Mouse (Mus musculus): Measurements from ENCODE around the gene Vps25. TPM values are rescaled to one million over a fixed set of nuclear protein-coding genes. Genes with fewer than 3 reads are reported as not detected.

Gene Vps25
- total RNA-seq, 2 experiments from 2014 or later, result 87.6 to 88.7 TPM

- no peak for DNase-seq
Observed at GRCm38 (mm10) chr11:101276319-101277070, 23.0 kb downstream of the Vps25 start.

GRCm38 (mm10) chr11:101277381-101278222 lies 24.1 kb downstream of the Vps25 start:
- peak; percentile 23 for DNase-seq

GRCm38 (mm10) chr11:101278223-101279192 lies 25.0 kb downstream of the Vps25 start, which contains the start of the genes Cntd1 and Coa3:
Gene Cntd1, plus strand, starts transcription at chr11:101279012.
Gene Coa3, minus strand, starts transcription at chr11:101279114.
- DNase-seq, result peak; percentile 85

- DNase-seq, result no peak
Observed at GRCm38 (mm10) chr11:101279193-101279569, 25.7 kb downstream of the Vps25 start.

GRCm38 (mm10) chr11:101280837-101281236 lies 27.3 kb downstream of the Vps25 start:
- no peak for DNase-seq

- DNase-seq, result no peak
Observed at GRCm38 (mm10) chr11:101282896-101283295, 29.4 kb downstream of the Vps25 start.

- DNase-seq, result no peak
Observed at GRCm38 (mm10) chr11:101283805-101284204, 30.3 kb downstream of the Vps25 start.

GRCm38 (mm10) chr11:101287306-101287705 lies 33.8 kb downstream of the Vps25 start:
- no peak for DNase-seq

GRCm38 (mm10) chr11:101291231-101291630 lies 37.7 kb downstream of the Vps25 start:
- no peak for DNase-seq

GRCm38 (mm10) chr11:101295191-101295590 lies 41.7 kb downstream of the Vps25 start:
- no peak for DNase-seq

GRCm38 (mm10) chr11:101300881-101301280 lies 47.4 kb downstream of the Vps25 start:
- peak; percentile 7 for DNase-seq

GRCm38 (mm10) chr11:101301299-101302003 lies 47.9 kb downstream of the Vps25 start:
- no peak for DNase-seq

- DNase-seq, result peak; percentile 99
Observed at GRCm38 (mm10) chr11:101302004-101302798, 48.7 kb downstream of the Vps25 start, which contains the start of gene Becn1. Gene Becn1, minus strand, starts transcription at chr11:101302286.

GRCm38 (mm10) chr11:101307744-101308143 lies 54.2 kb downstream of the Vps25 start:
- DNase-seq, result no peak

Other genes with a start within 250 kb of the Vps25 start
- gene Atp6v0a1, start 244.3 kb upstream of the Vps25 start, total RNA-seq (2021), result 100 to 1,000 TPM; 112 to 115 TPM
- 10 to 100 TPM in 1 of 2 experiments, 1 to 10 TPM in 1; 9.0 to 10.1 TPM for gene Naglu, start 183.7 kb upstream of the Vps25 start, total RNA-seq (2021)
- gene Hsd17b1, start 175.3 kb upstream of the Vps25 start, total RNA-seq (2021), result not detected
- 10 to 100 TPM; 15.4 to 16.2 TPM for gene Coasy, start 171.1 kb upstream of the Vps25 start, total RNA-seq (2021)
- 10 to 100 TPM; 17.5 to 17.7 TPM for gene Mlx, start 166.4 kb upstream of the Vps25 start, total RNA-seq (2021)
- 10 to 100 TPM; 11.7 to 13.6 TPM for gene Psmc3ip, start 158.3 kb upstream of the Vps25 start, total RNA-seq (2021)
- 10 to 100 TPM; 32.1 to 32.3 TPM for gene Retreg3, start 133.8 kb upstream of the Vps25 start, total RNA-seq (2021)
- gene Tubg1, start 133.8 kb upstream of the Vps25 start, total RNA-seq (2021), result 10 to 100 TPM; 53.5 to 53.7 TPM
- gene Tubg2, start 97.8 kb upstream of the Vps25 start, total RNA-seq (2021), result 1 to 10 TPM; 6.6 to 7.0 TPM
- 1 to 10 TPM; 1.5 to 1.6 TPM for gene Cntnap1, start 83.2 kb upstream of the Vps25 start, total RNA-seq (2021)
- 10 to 100 TPM; 23.1 to 27.3 TPM for gene Plekhh3, start 82.4 kb upstream of the Vps25 start, total RNA-seq (2021)
- gene Ccr10, start 78.3 kb upstream of the Vps25 start, total RNA-seq (2021), result not detected
- gene Ezh1, start 27.2 kb upstream of the Vps25 start, total RNA-seq (2021), result 10 to 100 TPM; 14.7 to 15.0 TPM
- 100 to 1,000 TPM; 122 to 134 TPM for gene Ramp2, start 7.7 kb upstream of the Vps25 start, total RNA-seq (2021)
- gene Wnk4, start 6.9 kb downstream of the Vps25 start, total RNA-seq (2021), result 1 to 10 TPM; 4.5 to 7.2 TPM
- gene Cntd1, start 25.3 kb downstream of the Vps25 start, total RNA-seq (2021), result under 1 TPM; 0.41 to 0.47 TPM
- 10 to 100 TPM; 86.3 to 90.1 TPM for gene Coa3, start 25.4 kb downstream of the Vps25 start, total RNA-seq (2021)
- gene Becn1, start 48.6 kb downstream of the Vps25 start, total RNA-seq (2021), result 100 to 1,000 TPM; 103 to 106 TPM
- gene Psme3, start 62.5 kb downstream of the Vps25 start, total RNA-seq (2021), result 100 to 1,000 TPM in 1 of 2 experiments, 10 to 100 TPM in 1; 88.7 to 103 TPM
- gene Aoc2, start 71.4 kb downstream of the Vps25 start, total RNA-seq (2021), result 1 to 10 TPM; 2.9 to 3.2 TPM
- gene Aoc3, start 76.9 kb downstream of the Vps25 start, total RNA-seq (2021), result 10 to 100 TPM; 29.5 to 31.3 TPM
- gene G6pc, start 113.9 kb downstream of the Vps25 start, total RNA-seq (2021), result not detected
- 10 to 100 TPM; 25.0 to 27.1 TPM for gene Aarsd1, start 163.9 kb downstream of the Vps25 start, total RNA-seq (2021)
- gene Gm27029, start 171.1 kb downstream of the Vps25 start, total RNA-seq (2021), result 1 to 10 TPM; 3.0 to 8.8 TPM
- 10 to 100 TPM in 1 of 2 experiments, 1 to 10 TPM in 1; 9.0 to 12.4 TPM for gene Rundc1, start 171.4 kb downstream of the Vps25 start, total RNA-seq (2021)
- 10 to 100 TPM; 50.6 to 52.8 TPM for gene Ptges3l, start 171.6 kb downstream of the Vps25 start, total RNA-seq (2021)
- gene Rpl27, start 188.6 kb downstream of the Vps25 start, total RNA-seq (2021), result 10 to 100 TPM; 69.0 to 72.5 TPM
- 10 to 100 TPM; 12.0 to 13.1 TPM for gene Ifi35, start 194.7 kb downstream of the Vps25 start, total RNA-seq (2021)
- 10 to 100 TPM; 11.5 to 11.7 TPM for gene Rnd2, start 211.3 kb downstream of the Vps25 start, total RNA-seq (2021)
- 10 to 100 TPM; 59.5 to 60.4 TPM for gene Vat1, start 212.5 kb downstream of the Vps25 start, total RNA-seq (2021)